Mouse (Mus musculus): ENCODE measurements around the gene Myt1l. TPM values are rescaled to one million over a fixed set of nuclear protein-coding genes. Genes with fewer than 3 reads are reported as not detected.

Gene Myt1l
- polyA plus RNA-seq, 1 experiment from 2014 or later, result not detected

DNA sequence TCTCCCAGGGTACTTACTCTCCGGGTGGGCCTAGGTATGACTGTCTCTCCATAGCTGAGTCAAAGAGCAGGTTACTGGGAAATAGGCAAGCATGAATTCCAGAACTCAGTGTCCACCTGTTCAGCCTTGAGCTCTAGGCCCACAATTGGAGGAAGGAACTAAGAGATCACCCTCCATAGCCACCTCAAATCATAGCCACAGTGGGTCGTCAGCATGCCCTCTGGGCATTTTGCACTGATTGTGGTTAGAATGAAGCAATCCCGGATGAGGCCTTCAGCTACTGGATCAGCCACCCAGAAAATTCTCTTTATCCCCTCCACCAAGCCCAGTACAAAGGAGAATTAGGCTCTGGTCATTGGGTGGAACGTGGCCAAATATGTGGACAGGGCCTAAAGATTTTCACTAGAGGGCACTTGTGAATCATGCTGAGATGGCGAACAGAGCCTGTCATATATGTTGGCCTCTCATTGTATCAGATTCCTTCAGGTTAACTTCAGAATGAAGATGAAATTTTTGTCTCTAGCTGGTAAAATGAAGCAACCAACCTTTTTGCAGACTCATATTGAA is 267.0 kb downstream of the Myt1l start:
- Histone ChIP-seq H3K4me3 (ENCODE audit: low read depth, low read length) (no peak overlapping the region), H3K9me3 (ENCODE audit: low read length) (no peaks in the 10 kb centered on the region), H3K9ac (replicated peaks; ENCODE audit: low read depth) (no peak overlapping the region), H3K36me3 (ENCODE audit: insufficient read depth, low read length) (no peaks in the 10 kb centered on the region), H3K4me1 (ENCODE audit: insufficient read depth, low read depth, low read length) (no peaks in the 10 kb centered on the region), H3K27me3 (replicated peaks; ENCODE audit: insufficient read depth, low read length) (no peaks in the 10 kb centered on the region), H3K4me2 (replicated peaks; ENCODE audit: low read depth, low read length) (no peak overlapping the region), H3K27ac (ENCODE audit: low read length) (no peak overlapping the region)
- 67% methylated on average over 5 of the region's 5 CpGs for WGBS
- TF ChIP-seq EP300 (IDR thresholded peaks at IDR 0.05) (no peak), CTCF (IDR thresholded peaks at IDR 0.05) (peak; percentile 55)
- DNase-seq (ENCODE audit: low spot score) (peak; percentile 15), ATAC-seq (no peak)

DNA sequence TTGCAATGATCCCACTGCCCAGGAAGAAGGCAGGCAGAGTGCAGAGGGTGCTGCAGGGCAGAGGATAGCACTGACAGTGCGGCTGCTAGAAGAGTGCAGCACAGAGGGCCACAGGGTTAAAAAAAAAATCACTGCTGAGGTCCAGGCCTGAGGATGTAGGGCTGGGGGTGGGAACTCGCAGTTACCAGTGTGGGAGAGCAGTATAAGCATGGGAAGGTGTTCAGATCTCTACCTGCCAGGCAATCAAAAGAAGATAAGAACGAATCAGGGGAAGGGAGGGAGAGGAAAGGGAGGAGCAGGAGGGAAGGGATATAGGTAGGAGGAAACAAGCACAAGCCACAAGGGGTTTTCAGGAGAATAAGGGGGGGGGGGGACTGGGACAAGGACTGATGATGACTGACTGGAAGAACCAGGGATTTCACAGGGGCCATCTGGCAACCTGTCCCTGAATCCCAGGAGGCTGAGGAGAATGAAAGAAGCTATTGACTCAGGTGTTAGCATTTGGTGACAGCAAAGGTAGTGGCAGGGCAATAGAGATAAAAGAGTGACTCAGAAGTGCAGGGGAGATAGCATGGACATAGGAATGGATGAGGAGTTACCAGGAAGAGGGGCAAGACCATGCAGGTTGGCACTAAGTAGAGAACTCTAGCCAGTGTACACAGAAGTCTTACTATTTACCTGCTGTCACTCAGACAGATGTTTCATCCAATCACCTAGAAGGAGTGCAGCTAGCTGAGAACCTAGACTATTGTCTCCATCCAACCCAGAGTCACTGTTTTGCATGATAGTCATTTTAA is 270.6 kb downstream of the Myt1l start:
- Histone ChIP-seq H3K36me3 (ENCODE audit: insufficient read depth, low read length) (no peaks in the 10 kb centered on the region), H3K9ac (replicated peaks; ENCODE audit: low read depth) (no peak overlapping the region), H3K27ac (ENCODE audit: low read length) (no peak overlapping the region), H3K4me3 (ENCODE audit: low read depth, low read length) (no peak overlapping the region), H3K4me1 (ENCODE audit: insufficient read depth, low read depth, low read length) (no peaks in the 10 kb centered on the region), H3K9me3 (ENCODE audit: low read length) (no peaks in the 10 kb centered on the region), H3K27me3 (replicated peaks; ENCODE audit: insufficient read depth, low read length) (no peaks in the 10 kb centered on the region), H3K4me2 (replicated peaks; ENCODE audit: low read depth, low read length) (no peak overlapping the region)
- ATAC-seq (no peak), DNase-seq (ENCODE audit: low spot score) (no peak)
- no peak for TF ChIP-seq EP300 (IDR thresholded peaks at IDR 0.05)
- no peak for TF ChIP-seq CTCF (IDR thresholded peaks at IDR 0.05)
- WGBS, result 25% methylated on average over 3 of the region's 3 CpGs

DNA sequence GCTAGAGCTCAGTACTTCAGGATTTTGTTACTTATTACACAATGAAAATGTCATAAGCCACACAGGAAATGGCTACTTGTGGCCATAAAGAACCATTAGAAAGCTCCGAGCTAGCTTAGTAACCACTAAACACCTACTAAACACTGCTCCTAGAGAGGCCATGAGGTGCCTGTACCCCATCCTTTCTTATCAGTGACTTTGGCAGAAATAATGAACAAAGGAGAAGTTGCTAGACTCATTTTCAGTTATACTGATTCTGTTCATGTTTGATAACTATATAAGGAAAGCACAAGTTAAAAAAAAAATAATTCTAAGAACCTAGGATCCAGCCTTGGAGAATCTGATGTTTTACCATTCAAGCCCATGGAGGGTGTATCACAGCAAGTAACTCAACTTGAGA is 278.2 kb downstream of the Myt1l start:
- H3K27me3 ChIP-seq (replicated peaks; ENCODE audit: insufficient read depth, low read length), result no peaks in the 10 kb centered on the region
- H3K4me2 ChIP-seq (replicated peaks; ENCODE audit: low read depth, low read length), result no peak overlapping the region
- ATAC-seq, result no peak
- no peak overlapping the region for H3K4me3 ChIP-seq (ENCODE audit: low read depth, low read length)
- no peaks in the 10 kb centered on the region for H3K9me3 ChIP-seq (ENCODE audit: low read length)
- H3K4me1 ChIP-seq (ENCODE audit: insufficient read depth, low read depth, low read length), result no peaks in the 10 kb centered on the region
- no peak overlapping the region for H3K9ac ChIP-seq (replicated peaks; ENCODE audit: low read depth)
- no peak overlapping the region for H3K27ac ChIP-seq (ENCODE audit: low read length)
- DNase-seq (ENCODE audit: low spot score), result no peak
- no peaks in the 10 kb centered on the region for H3K36me3 ChIP-seq (ENCODE audit: insufficient read depth, low read length)
- 47% methylated on average over 1 of the region's 1 CpGs for WGBS
- TF ChIP-seq EP300 (IDR thresholded peaks at IDR 0.05), result no peak
- TF ChIP-seq CTCF (IDR thresholded peaks at IDR 0.05), result no peak

DNA sequence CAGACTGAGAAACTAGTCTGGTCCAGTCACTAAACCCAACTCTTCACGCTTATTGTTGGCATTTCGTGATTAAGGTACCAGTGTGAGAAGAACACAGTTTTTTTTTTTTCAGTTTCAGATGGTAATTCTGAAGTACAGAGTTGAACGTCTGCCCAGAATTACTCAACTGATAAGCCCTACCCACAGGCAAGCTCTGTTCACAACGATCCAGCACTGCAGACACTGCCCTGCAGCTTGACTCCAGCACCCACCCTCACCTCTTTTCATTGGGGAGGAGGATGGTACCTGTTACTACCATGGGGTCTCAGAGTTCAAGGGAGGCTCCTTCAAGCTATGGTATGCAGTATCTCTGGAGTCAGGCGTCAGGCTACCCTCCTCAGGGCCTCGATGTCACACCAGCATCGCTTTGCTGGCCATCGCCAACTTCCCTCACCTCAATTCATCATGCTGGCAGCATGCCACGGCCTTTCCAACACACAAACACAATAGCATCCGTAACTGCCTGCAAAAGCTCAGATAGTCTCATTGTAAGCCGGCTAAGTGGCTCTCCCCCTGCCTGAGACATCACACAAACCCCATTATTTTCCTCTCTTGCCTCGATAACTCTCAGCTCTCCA is 281.5 kb downstream of the Myt1l start:
- no peak overlapping the region for H3K9ac ChIP-seq (replicated peaks; ENCODE audit: low read depth)
- no peaks in the 10 kb centered on the region for H3K4me1 ChIP-seq (ENCODE audit: insufficient read depth, low read depth, low read length)
- H3K27me3 ChIP-seq (replicated peaks; ENCODE audit: insufficient read depth, low read length), result no peaks in the 10 kb centered on the region
- no peak overlapping the region for H3K4me2 ChIP-seq (replicated peaks; ENCODE audit: low read depth, low read length)
- H3K4me3 ChIP-seq (ENCODE audit: low read depth, low read length), result no peak overlapping the region
- no peak for TF ChIP-seq CTCF (IDR thresholded peaks at IDR 0.05)
- no peak for TF ChIP-seq EP300 (IDR thresholded peaks at IDR 0.05)
- no peaks in the 10 kb centered on the region for H3K9me3 ChIP-seq (ENCODE audit: low read length)
- no peaks in the 10 kb centered on the region for H3K36me3 ChIP-seq (ENCODE audit: insufficient read depth, low read length)
- ATAC-seq (no peak), DNase-seq (ENCODE audit: low spot score) (peak; percentile 38)
- no peak overlapping the region for H3K27ac ChIP-seq (ENCODE audit: low read length)
- 26% methylated on average over 12 of the region's 12 CpGs for WGBS

DNA sequence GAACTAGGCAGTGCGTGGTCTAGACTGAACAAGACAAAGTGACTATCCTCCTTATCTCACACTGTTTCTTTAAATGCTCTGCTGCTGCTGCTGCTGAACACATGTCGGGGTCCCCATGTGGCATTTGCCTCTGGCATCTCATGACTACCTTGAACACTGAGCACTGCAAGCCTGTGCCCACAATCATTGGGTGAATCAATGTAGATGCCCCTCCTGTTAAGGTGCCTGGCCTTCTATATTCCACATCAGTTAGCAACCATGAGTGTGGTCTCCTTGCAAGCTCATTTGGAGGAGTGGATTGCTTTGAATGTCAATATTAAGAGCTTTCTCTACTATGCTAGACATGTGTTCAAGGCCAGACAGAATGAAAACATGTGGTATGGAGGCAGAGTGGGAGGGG is 287.3 kb downstream of the Myt1l start:
- no peak for TF ChIP-seq CTCF (IDR thresholded peaks at IDR 0.05)
- no peak for TF ChIP-seq EP300 (IDR thresholded peaks at IDR 0.05)
- Histone ChIP-seq H3K4me2 (replicated peaks; ENCODE audit: low read depth, low read length) (no peak overlapping the region), H3K9me3 (ENCODE audit: low read length) (no peaks in the 10 kb centered on the region), H3K4me1 (ENCODE audit: insufficient read depth, low read depth, low read length) (0 out of 2 replicates have a peak, but pooled peaks cover 2% of the 10 kb centered on the region), H3K4me3 (ENCODE audit: low read depth, low read length) (no peak overlapping the region), H3K9ac (replicated peaks; ENCODE audit: low read depth) (no peak overlapping the region), H3K36me3 (ENCODE audit: insufficient read depth, low read length) (no peaks in the 10 kb centered on the region), H3K27me3 (replicated peaks; ENCODE audit: insufficient read depth, low read length) (no peaks in the 10 kb centered on the region), H3K27ac (ENCODE audit: low read length) (no peak overlapping the region)
- 65% methylated on average over 2 of the region's 2 CpGs for WGBS
- DNase-seq (ENCODE audit: low spot score) (no peak), ATAC-seq (no peak)

DNA sequence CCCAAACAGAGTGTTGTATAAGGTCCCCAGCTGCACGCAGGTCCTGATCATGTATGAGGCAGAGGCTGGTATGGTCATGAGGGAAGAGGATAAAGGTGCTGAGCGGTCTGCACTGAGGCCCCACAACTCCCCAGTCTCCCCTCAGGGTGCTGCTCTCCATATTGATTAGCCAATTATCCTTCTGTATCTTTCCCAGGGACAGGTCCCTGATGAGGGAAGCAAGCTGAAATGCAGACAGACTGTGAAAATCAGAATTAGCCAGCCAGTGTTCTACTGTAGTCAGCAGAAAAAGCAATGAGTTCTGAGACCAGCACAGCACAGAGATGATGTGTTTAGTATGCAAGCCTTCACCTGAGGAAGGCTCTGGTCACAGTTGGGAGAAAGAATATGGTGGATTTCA is 287.9 kb downstream of the Myt1l start:
- no peak overlapping the region for H3K4me3 ChIP-seq (ENCODE audit: low read depth, low read length)
- H3K9ac ChIP-seq (replicated peaks; ENCODE audit: low read depth), result no peak overlapping the region
- TF ChIP-seq EP300 (IDR thresholded peaks at IDR 0.05) (no peak), CTCF (IDR thresholded peaks at IDR 0.05) (no peak)
- no peaks in the 10 kb centered on the region for H3K27me3 ChIP-seq (replicated peaks; ENCODE audit: insufficient read depth, low read length)
- H3K27ac ChIP-seq (ENCODE audit: low read length), result no peak overlapping the region
- H3K4me2 ChIP-seq (replicated peaks; ENCODE audit: low read depth, low read length), result no peak overlapping the region
- WGBS, result 83% methylated on average over 2 of the region's 2 CpGs
- no peak for DNase-seq (ENCODE audit: low spot score)
- 0 out of 2 replicates have a peak, but pooled peaks cover 2% of the 10 kb centered on the region for H3K4me1 ChIP-seq (ENCODE audit: insufficient read depth, low read depth, low read length)
- no peaks in the 10 kb centered on the region for H3K36me3 ChIP-seq (ENCODE audit: insufficient read depth, low read length)
- ATAC-seq, result no peak
- H3K9me3 ChIP-seq (ENCODE audit: low read length), result no peaks in the 10 kb centered on the region

All from lung, postnatal 0 days (tissue).